Mouse (Mus musculus) heart, postnatal 0 days (tissue): Measurements from ENCODE around the gene Hba-a1. TPM values are rescaled to one million over a fixed set of nuclear protein-coding genes. Genes with fewer than 3 reads are reported as not detected.

Experiments
- ATAC-seq: fragments of 200-750 bp; cut with Nextera tagmentation; 2 replicates; pipeline ENCODE4 v1.8.0; 2017; ENCODE audit warnings: low read depth, moderate number of reproducible peaks, moderate library complexity; ENCODE audit not compliant: insufficient read depth
- DNase-seq: peaks from one replicate; pipeline ENCODE4 v3.0.0-alpha.2; 2016; ENCODE audit warnings: low spot score
- H3K27ac ChIP-seq: fragments of 300-500 bp; sonication (generic); 2 replicates; pipeline ENCODE4 v1.5.1; 2014; ENCODE audit warnings: low read depth, mild to moderate bottlenecking
- H3K27me3 ChIP-seq: fragments of 300-500 bp; sonication (generic); 2 replicates; pipeline ENCODE4 v1.6.1; 2014; ENCODE audit warnings: low read length, mixed read lengths; ENCODE audit not compliant: control insufficient read depth, insufficient read depth
- H3K36me3 ChIP-seq: fragments of 300-500 bp; sonication (generic); replicated peaks from 2 replicates; pipeline ENCODE4 v1.6.1; 2014; ENCODE audit warnings: low read length, mixed read lengths; ENCODE audit not compliant: control insufficient read depth, insufficient read depth
- H3K4me1 ChIP-seq: fragments of 300-500 bp; sonication (generic); 2 replicates; pipeline ENCODE4 v1.6.1; 2014; ENCODE audit warnings: antibody characterized with exemption; ENCODE audit not compliant: control insufficient read depth, insufficient read depth
- H3K4me2 ChIP-seq: fragments of 300-500 bp; sonication (generic); 2 replicates; pipeline ENCODE4 v1.6.1; 2014; ENCODE audit warnings: low read depth, mild to moderate bottlenecking, low read length, moderate library complexity
- H3K4me3 ChIP-seq: fragments of 300-500 bp; sonication (generic); 2 replicates; pipeline ENCODE4 v1.5.1; 2014; ENCODE audit warnings: low read depth, low read length
- H3K9ac ChIP-seq: fragments of 300-500 bp; sonication (generic); replicated peaks from 2 replicates; pipeline ENCODE4 v1.6.1; 2014; ENCODE audit warnings: low read depth, low read length, mixed read lengths
- H3K9me3 ChIP-seq: fragments of 300-500 bp; sonication (generic); replicated peaks from 2 replicates; pipeline ENCODE4 v1.6.1; 2016; ENCODE audit warnings: low read length; ENCODE audit not compliant: control insufficient read depth
- CTCF ChIP-seq: IDR thresholded peaks from 2 replicates; pipeline ENCODE4 v1.5.1; 2016; ENCODE audit warnings: antibody characterized with exemption, control low read depth, low read depth
- EP300 ChIP-seq: IDR thresholded peaks from 2 replicates; pipeline ENCODE4 v1.6.1; 2016; ENCODE audit warnings: antibody characterized with exemption, low read depth
- WGBS: fragments of 180-500 bp; shearing (Covaris S2); extraction: QIAGEN DNeasy Blood & Tissue Kit; methylation state at CpG from one replicate; pipeline ENCODE4 v1.1.7; 2014; 5-methylcytosine and 5-hydroxymethylcytosine counted together
- polyA plus RNA-seq: library from polyadenylated mRNA; unstranded; fragments of >200 nt; fragmentation: Nextera tagmentation; extraction: Ambion mirVana; gene quantifications from 2 replicates; pipeline ENCODE4 v1.2.1, GENCODE M21; 2015
- total RNA-seq: library from RNA; depleted of rRNA; stranded (reverse); fragments of >200 nt; gene quantifications from 2 replicates; pipeline ENCODE4 v1.2.3, GENCODE M21; 2014; ENCODE audit warnings: low replicate concordance; rRNA removed

Gene Hba-a1
- total and polyA plus RNA-seq, 2 experiments from 2014 or later = 1,841 to 3,333 TPM

- ATAC-seq (no peak), DNase-seq (no peak)
- TF ChIP-seq EP300 = no peak
- Histone ChIP-seq H3K27ac (no peak overlapping the region), H3K4me2 (no peak overlapping the region), H3K4me3 (no peak overlapping the region), H3K9me3 (no peaks in the 10 kb centered on the region), H3K36me3 (no peaks in the 10 kb centered on the region), H3K9ac (no peak overlapping the region), H3K4me1 (no peaks in the 10 kb centered on the region), H3K27me3 (no peaks in the 10 kb centered on the region)
- 49% methylated on average over 11 of the region's 11 CpGs for WGBS
Observed at GRCm38 (mm10) chr11:32320507-32321195, 37.3 kb downstream of the Hba-a1 start.

GRCm38 (mm10) chr11:32321196-32321565 is 37.9 kb downstream of the Hba-a1 start:
- H3K4me3 ChIP-seq = no peak overlapping the region
- no peaks in the 10 kb centered on the region for H3K4me1 ChIP-seq
- no peaks in the 10 kb centered on the region for H3K36me3 ChIP-seq
- no peaks in the 10 kb centered on the region for H3K9me3 ChIP-seq
- no peak overlapping the region for H3K9ac ChIP-seq
- ATAC-seq = no peak
- peak; percentile 26 for DNase-seq
- WGBS = 33% methylated on average over 8 of the region's 8 CpGs
- no peak overlapping the region for H3K4me2 ChIP-seq
- H3K27ac ChIP-seq = no peak overlapping the region
- no peaks in the 10 kb centered on the region for H3K27me3 ChIP-seq
- TF ChIP-seq CTCF = peak; percentile 77
- no peak for TF ChIP-seq EP300

GRCm38 (mm10) chr11:32324609-32325008 is 41.3 kb downstream of the Hba-a1 start:
- Histone ChIP-seq H3K27ac (no peak overlapping the region), H3K4me2 (peak overlapping the region; percentile 47), H3K4me3 (peak overlapping the region; percentile 10), H3K9ac (no peak overlapping the region), H3K36me3 (no peaks in the 10 kb centered on the region), H3K27me3 (no peaks in the 10 kb centered on the region), H3K9me3 (no peaks in the 10 kb centered on the region), H3K4me1 (no peaks in the 10 kb centered on the region)
- TF ChIP-seq CTCF (peak; percentile 87), EP300 (no peak)
- ATAC-seq (peak; percentile 87), DNase-seq (peak; percentile 81)
- WGBS = 7% methylated on average over 15 of the region's 15 CpGs

GRCm38 (mm10) chr11:32331075-32331474 is 47.8 kb downstream of the Hba-a1 start:
- H3K4me3 ChIP-seq = no peak overlapping the region
- H3K36me3 ChIP-seq = no peaks in the 10 kb centered on the region
- no peaks in the 10 kb centered on the region for H3K27me3 ChIP-seq
- DNase-seq = peak; percentile 45
- H3K4me2 ChIP-seq = no peak overlapping the region
- TF ChIP-seq CTCF = no peak
- no peak for TF ChIP-seq EP300
- H3K9ac ChIP-seq = no peak overlapping the region
- no peak for ATAC-seq
- no peaks in the 10 kb centered on the region for H3K4me1 ChIP-seq
- no peak overlapping the region for H3K27ac ChIP-seq
- 37% methylated on average over 6 of the region's 6 CpGs for WGBS
- H3K9me3 ChIP-seq = no peaks in the 10 kb centered on the region

GRCm38 (mm10) chr11:32331861-32332260 is 48.5 kb downstream of the Hba-a1 start:
- H3K4me2 ChIP-seq = no peak overlapping the region
- H3K4me3 ChIP-seq = no peak overlapping the region
- WGBS = 45% methylated on average over 5 of the region's 5 CpGs
- no peak overlapping the region for H3K9ac ChIP-seq
- H3K9me3 ChIP-seq = 0 out of 2 replicates have a peak, but pooled peaks cover 3% of the 10 kb centered on the region
- ATAC-seq (no peak), DNase-seq (no peak)
- TF ChIP-seq CTCF (no peak), EP300 (no peak)
- H3K27ac ChIP-seq = no peak overlapping the region
- no peaks in the 10 kb centered on the region for H3K36me3 ChIP-seq
- H3K27me3 ChIP-seq = no peaks in the 10 kb centered on the region
- no peaks in the 10 kb centered on the region for H3K4me1 ChIP-seq

- TF ChIP-seq CTCF (no peak), EP300 (no peak)
- WGBS = 67% methylated on average over 2 of the region's 2 CpGs
- Histone ChIP-seq H3K27ac (no peak overlapping the region), H3K9ac (no peak overlapping the region), H3K36me3 (no peaks in the 10 kb centered on the region), H3K27me3 (no peaks in the 10 kb centered on the region), H3K4me1 (no peaks in the 10 kb centered on the region), H3K9me3 (0 out of 2 replicates have a peak, but pooled peaks cover 5% of the 10 kb centered on the region), H3K4me3 (no peak overlapping the region), H3K4me2 (no peak overlapping the region)
- ATAC-seq = no peak
- no peak for DNase-seq
Observed at GRCm38 (mm10) chr11:32333235-32333634, 49.9 kb downstream of the Hba-a1 start.

Other genes starting within 250 kb of the Hba-a1 start
- gene Il9r, start 83.2 kb upstream of the Hba-a1 start, total RNA-seq = not detected in 2 replicates
- gene Il9r, start 83.2 kb upstream of the Hba-a1 start, polyA plus RNA-seq = 0.03 and 0.14 TPM in 2 replicates
- gene Snrnp25, start 78.1 kb upstream of the Hba-a1 start, total RNA-seq = 12.9 and 16.1 TPM in 2 replicates
- gene Snrnp25, start 78.1 kb upstream of the Hba-a1 start, polyA plus RNA-seq = 27.1 and 28.0 TPM in 2 replicates
- gene Rhbdf1, start 61.2 kb upstream of the Hba-a1 start, total RNA-seq = 68.9 and 69.2 TPM in 2 replicates
- 21.9 and 25.2 TPM in 2 replicates for gene Rhbdf1, start 61.2 kb upstream of the Hba-a1 start, polyA plus RNA-seq
- gene Mpg, start 57.0 kb upstream of the Hba-a1 start, total RNA-seq = 11.9 and 22.8 TPM in 2 replicates
- gene Mpg, start 57.0 kb upstream of the Hba-a1 start, polyA plus RNA-seq = 13.9 and 15.0 TPM in 2 replicates
- 26.4 and 64.1 TPM in 2 replicates for gene Nprl3, start 15.8 kb upstream of the Hba-a1 start, total RNA-seq
- gene Nprl3, start 15.8 kb upstream of the Hba-a1 start, polyA plus RNA-seq = 29.9 and 30.4 TPM in 2 replicates
- 1.2 TPM in 1 of 2 replicates, not detected in the other for gene Hba-x, start 7.1 kb upstream of the Hba-a1 start, total RNA-seq
- 0.40 and 0.68 TPM in 2 replicates for gene Hba-x, start 7.1 kb upstream of the Hba-a1 start, polyA plus RNA-seq
- not detected in 2 replicates for gene Hbq1b, start 3.5 kb downstream of the Hba-a1 start, total RNA-seq
- gene Hbq1b, start 3.5 kb downstream of the Hba-a1 start, polyA plus RNA-seq = 0.38 and 0.90 TPM in 2 replicates
- 5,955 and 6,390 TPM in 2 replicates for gene Hba-a2, start 13.0 kb downstream of the Hba-a1 start, total RNA-seq
- gene Hba-a2, start 13.0 kb downstream of the Hba-a1 start, polyA plus RNA-seq = 5,218 and 8,165 TPM in 2 replicates
- not detected in 2 replicates for gene Hbq1a, start 16.6 kb downstream of the Hba-a1 start, total RNA-seq
- gene Hbq1a, start 16.6 kb downstream of the Hba-a1 start, polyA plus RNA-seq = 0.34 TPM in 1 of 2 replicates, not detected in the other
- gene Sh3pxd2b, start 64.3 kb downstream of the Hba-a1 start, total RNA-seq = 12.4 and 19.0 TPM in 2 replicates
- gene Sh3pxd2b, start 64.3 kb downstream of the Hba-a1 start, polyA plus RNA-seq = 3.3 and 3.8 TPM in 2 replicates
- 22.1 and 25.0 TPM in 2 replicates for gene Ubtd2, start 171.9 kb downstream of the Hba-a1 start, total RNA-seq
- gene Ubtd2, start 171.9 kb downstream of the Hba-a1 start, polyA plus RNA-seq = 11.5 and 11.6 TPM in 2 replicates
- not detected in 2 replicates for gene Efcab9, start 248.6 kb downstream of the Hba-a1 start, total RNA-seq
- gene Efcab9, start 248.6 kb downstream of the Hba-a1 start, polyA plus RNA-seq = 0.18 and 0.26 TPM in 2 replicates
- gene Stk10, start 249.8 kb downstream of the Hba-a1 start, total RNA-seq = 4.3 and 6.2 TPM in 2 replicates
- 1.4 and 1.6 TPM in 2 replicates for gene Stk10, start 249.8 kb downstream of the Hba-a1 start, polyA plus RNA-seq